Mouse (Mus musculus): Measurements from ENCODE around the gene Gdpd3. TPM values are rescaled to one million over a fixed set of nuclear protein-coding genes. Genes with fewer than 3 reads are reported as not detected.
"Not testable (repeated sequence)": the region's sequence is repeated elsewhere in the genome, so short reads cannot be mapped to it uniquely, and the experiment has no call there.

The Gdpd3 gene
- polyA plus RNA-seq (2014; fragmentation: Nextera tagmentation; extraction: Ambion mirVana) = 2.0 and 3.4 TPM in 2 replicates

DNA sequence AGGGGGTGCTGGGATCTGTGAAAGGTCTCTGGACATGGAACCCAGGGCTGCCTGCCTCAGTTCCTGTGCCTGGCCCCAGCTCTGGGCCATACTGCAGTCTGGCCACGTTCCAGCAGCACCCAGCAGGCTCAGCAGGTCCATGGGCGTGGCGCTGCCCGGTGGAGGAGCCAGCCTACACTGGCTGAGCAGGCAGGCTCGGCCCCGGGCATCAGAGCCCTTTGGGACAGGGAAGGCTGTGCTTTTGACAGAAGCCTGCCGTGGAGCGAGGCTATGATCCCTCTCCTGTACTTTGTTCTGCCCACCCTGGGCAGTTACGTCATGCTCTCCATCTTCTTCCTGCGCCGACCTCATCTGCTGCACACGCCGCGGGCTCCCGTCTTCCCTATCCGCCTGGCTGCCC, at the start of gene Gdpd3:
Gene Gdpd3, plus strand, starts transcription at position 134 of the 400 bp plus-strand sequence.
- no peak within 1 kb of the TSS for H3K27ac ChIP-seq (replicated peaks; ENCODE audit: low read depth, low read length)
- H3K27me3 ChIP-seq (ENCODE audit: control insufficient read depth, insufficient read depth, low read length) = no peaks in the 10 kb centered on the region
- 91% methylated on average over 16 of the region's 16 CpGs for WGBS
- ATAC-seq (ENCODE audit: low FRiP score, low TSS enrichment) (no peak), DNase-seq (no peak)
- no peak within 1 kb of the TSS for H3K9ac ChIP-seq (replicated peaks; ENCODE audit: low read length)
- H3K4me3 ChIP-seq (replicated peaks; ENCODE audit: low read depth, low read length) = no peak within 1 kb of the TSS
- H3K4me1 ChIP-seq (ENCODE audit: control insufficient read depth, insufficient read depth, low read length) = peaks cover 6% of the 10 kb centered on the region
- no peaks in the 10 kb centered on the region for H3K9me3 ChIP-seq (ENCODE audit: control insufficient read depth, low read length)
- H3K4me2 ChIP-seq (ENCODE audit: low read length) = no peak within 1 kb of the TSS
- peaks cover 89% of the 10 kb centered on the region for H3K36me3 ChIP-seq (ENCODE audit: control insufficient read depth, insufficient read depth, low read length)

- Histone ChIP-seq H3K36me3 (ENCODE audit: control insufficient read depth, insufficient read depth, low read length) (no peaks in the 10 kb centered on the region), H3K27ac (replicated peaks; ENCODE audit: low read depth, low read length) (no peak overlapping the region), H3K4me1 (ENCODE audit: control insufficient read depth, insufficient read depth, low read length) (no peaks in the 10 kb centered on the region), H3K9me3 (ENCODE audit: control insufficient read depth, low read length) (no peaks in the 10 kb centered on the region), H3K9ac (replicated peaks; ENCODE audit: low read length) (no peak overlapping the region), H3K27me3 (ENCODE audit: control insufficient read depth, insufficient read depth, low read length) (no peaks in the 10 kb centered on the region), H3K4me2 (ENCODE audit: low read length) (no peak overlapping the region), H3K4me3 (replicated peaks; ENCODE audit: low read depth, low read length) (no peak overlapping the region)
- 95% methylated on average over 3 of the region's 3 CpGs for WGBS
- no peak for ATAC-seq (ENCODE audit: low FRiP score, low TSS enrichment)
- no peak for DNase-seq
Measured at GRCm38 (mm10) chr7:126717566-126717965, 48.6 kb upstream of the Gdpd3 start.

DNA sequence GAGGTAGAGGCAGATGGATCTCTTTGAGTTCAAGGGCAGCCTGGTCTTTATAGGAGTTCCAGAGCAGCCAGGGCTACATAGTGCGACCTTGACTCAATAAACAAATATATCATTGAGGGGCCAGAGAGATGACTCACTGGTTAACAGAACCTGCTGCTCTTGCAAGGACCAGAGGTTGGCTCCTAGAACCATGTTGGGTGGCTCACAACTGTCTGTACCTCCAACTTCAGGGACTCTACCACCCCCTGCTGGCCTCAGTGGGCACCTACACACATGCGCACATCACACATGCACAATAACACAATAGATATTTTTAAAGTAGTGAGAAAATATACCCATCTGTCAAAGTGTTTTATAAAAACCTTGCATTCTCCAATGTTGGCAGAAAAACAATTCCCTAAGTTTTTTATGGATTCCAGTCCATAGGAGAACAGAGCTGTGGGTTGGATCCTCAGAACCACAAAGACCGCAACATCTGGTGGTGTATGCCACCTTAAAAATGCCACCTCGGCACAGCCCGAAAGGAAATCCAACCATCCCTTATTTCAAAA, 47.3 kb upstream of the Gdpd3 start:
- Histone ChIP-seq H3K27ac (replicated peaks; ENCODE audit: low read depth, low read length) (no peak overlapping the region), H3K9ac (replicated peaks; ENCODE audit: low read length) (no peak overlapping the region), H3K27me3 (ENCODE audit: control insufficient read depth, insufficient read depth, low read length) (no peaks in the 10 kb centered on the region), H3K4me1 (ENCODE audit: control insufficient read depth, insufficient read depth, low read length) (no peaks in the 10 kb centered on the region), H3K36me3 (ENCODE audit: control insufficient read depth, insufficient read depth, low read length) (no peaks in the 10 kb centered on the region), H3K9me3 (ENCODE audit: control insufficient read depth, low read length) (no peaks in the 10 kb centered on the region), H3K4me2 (ENCODE audit: low read length) (no peak overlapping the region), H3K4me3 (replicated peaks; ENCODE audit: low read depth, low read length) (no peak overlapping the region)
- no peak for DNase-seq
- no peak for ATAC-seq (ENCODE audit: low FRiP score, low TSS enrichment)
- WGBS = 98% methylated on average over 5 of the region's 5 CpGs

DNA sequence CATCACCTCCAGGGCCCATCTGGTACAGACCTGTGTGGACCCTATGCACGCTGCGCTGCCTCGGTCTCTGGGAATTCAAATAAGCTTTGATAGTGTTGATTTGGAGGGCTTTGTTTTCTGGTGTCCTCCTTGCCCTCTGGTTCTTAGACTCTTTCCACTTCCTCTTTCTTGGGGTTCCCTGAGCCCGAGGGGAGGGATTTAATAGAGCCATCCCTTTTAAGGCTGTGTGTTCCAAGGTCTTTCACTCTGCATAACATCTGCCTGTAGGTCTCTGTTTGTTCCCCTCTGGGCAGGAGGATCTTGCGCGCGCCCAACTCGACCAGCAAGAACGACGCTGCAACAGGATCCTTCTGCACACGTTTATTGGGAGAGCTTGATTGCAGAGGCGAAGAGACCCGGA, 44.5 kb upstream of the Gdpd3 start:
- no peaks in the 10 kb centered on the region for H3K27me3 ChIP-seq (ENCODE audit: control insufficient read depth, insufficient read depth, low read length)
- no peak overlapping the region for H3K27ac ChIP-seq (replicated peaks; ENCODE audit: low read depth, low read length)
- DNase-seq = no peak
- no peak overlapping the region for H3K4me2 ChIP-seq (ENCODE audit: low read length)
- H3K9me3 ChIP-seq (ENCODE audit: control insufficient read depth, low read length) = no peaks in the 10 kb centered on the region
- ATAC-seq (ENCODE audit: low FRiP score, low TSS enrichment) = no peak
- no peak overlapping the region for H3K4me3 ChIP-seq (replicated peaks; ENCODE audit: low read depth, low read length)
- WGBS = 92% methylated on average over 13 of the region's 13 CpGs
- H3K36me3 ChIP-seq (ENCODE audit: control insufficient read depth, insufficient read depth, low read length) = no peaks in the 10 kb centered on the region
- no peaks in the 10 kb centered on the region for H3K4me1 ChIP-seq (ENCODE audit: control insufficient read depth, insufficient read depth, low read length)
- H3K9ac ChIP-seq (replicated peaks; ENCODE audit: low read length) = no peak overlapping the region

DNA sequence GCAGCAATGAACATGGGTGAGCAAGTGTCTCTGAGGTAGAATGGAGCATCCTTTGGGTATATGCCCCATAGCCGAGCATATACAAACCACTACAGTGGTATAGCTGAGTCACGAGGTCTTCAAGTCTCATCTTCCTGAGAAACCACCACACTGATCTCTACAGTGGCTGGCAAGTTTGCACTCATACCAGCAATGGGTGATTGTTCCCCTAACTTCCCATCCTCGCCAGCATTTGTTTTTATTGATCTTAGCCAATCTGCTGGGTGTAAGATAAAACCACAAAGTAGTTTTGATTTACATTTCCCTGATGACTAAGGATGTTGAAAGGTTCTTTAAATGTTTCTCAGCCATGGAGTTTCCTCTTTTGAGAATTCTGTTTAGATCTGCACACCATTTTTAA, 41.1 kb upstream of the Gdpd3 start:
- Histone ChIP-seq H3K9me3 (ENCODE audit: control insufficient read depth, low read length) (no peaks in the 10 kb centered on the region), H3K9ac (replicated peaks; ENCODE audit: low read length) (no peak overlapping the region), H3K27me3 (ENCODE audit: control insufficient read depth, insufficient read depth, low read length) (no peaks in the 10 kb centered on the region), H3K4me1 (ENCODE audit: control insufficient read depth, insufficient read depth, low read length) (no peaks in the 10 kb centered on the region), H3K36me3 (ENCODE audit: control insufficient read depth, insufficient read depth, low read length) (no peaks in the 10 kb centered on the region), H3K4me2 (ENCODE audit: low read length) (no peak overlapping the region), H3K27ac (replicated peaks; ENCODE audit: low read depth, low read length) (no peak overlapping the region), H3K4me3 (replicated peaks; ENCODE audit: low read depth, low read length) (no peak overlapping the region)
- WGBS = 77% methylated on average over 3 of the region's 3 CpGs
- no peak for DNase-seq
- no peak for ATAC-seq (ENCODE audit: low FRiP score, low TSS enrichment)

DNA sequence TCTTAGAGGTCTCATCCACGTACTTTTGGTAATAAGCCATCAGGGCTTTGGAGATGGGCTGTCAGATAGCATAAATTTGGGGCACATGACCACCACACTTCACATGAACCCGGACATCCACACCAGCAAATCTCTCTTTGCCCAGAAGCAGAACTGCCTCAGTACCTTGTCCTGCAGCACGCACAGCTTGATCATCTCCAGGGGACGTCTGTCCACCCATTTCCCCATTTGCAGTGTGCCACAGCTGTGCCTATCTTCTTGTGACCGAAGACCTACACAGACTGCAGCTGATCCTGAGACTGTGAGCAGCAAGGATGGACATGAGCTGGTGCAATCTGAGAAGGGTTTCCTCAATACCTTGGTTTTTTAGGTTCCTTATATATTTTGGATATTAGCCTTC, 40.5 kb upstream of the Gdpd3 start:
- Histone ChIP-seq H3K36me3 (ENCODE audit: control insufficient read depth, insufficient read depth, low read length) (no peaks in the 10 kb centered on the region), H3K9ac (replicated peaks; ENCODE audit: low read length) (no peak overlapping the region), H3K27ac (replicated peaks; ENCODE audit: low read depth, low read length) (no peak overlapping the region), H3K4me1 (ENCODE audit: control insufficient read depth, insufficient read depth, low read length) (no peaks in the 10 kb centered on the region), H3K4me2 (ENCODE audit: low read length) (no peak overlapping the region), H3K4me3 (replicated peaks; ENCODE audit: low read depth, low read length) (no peak overlapping the region), H3K9me3 (ENCODE audit: control insufficient read depth, low read length) (no peaks in the 10 kb centered on the region), H3K27me3 (ENCODE audit: control insufficient read depth, insufficient read depth, low read length) (no peaks in the 10 kb centered on the region)
- no peak for ATAC-seq (ENCODE audit: low FRiP score, low TSS enrichment)
- WGBS = 78% methylated on average over 5 of the region's 5 CpGs
- no peak for DNase-seq

DNA sequence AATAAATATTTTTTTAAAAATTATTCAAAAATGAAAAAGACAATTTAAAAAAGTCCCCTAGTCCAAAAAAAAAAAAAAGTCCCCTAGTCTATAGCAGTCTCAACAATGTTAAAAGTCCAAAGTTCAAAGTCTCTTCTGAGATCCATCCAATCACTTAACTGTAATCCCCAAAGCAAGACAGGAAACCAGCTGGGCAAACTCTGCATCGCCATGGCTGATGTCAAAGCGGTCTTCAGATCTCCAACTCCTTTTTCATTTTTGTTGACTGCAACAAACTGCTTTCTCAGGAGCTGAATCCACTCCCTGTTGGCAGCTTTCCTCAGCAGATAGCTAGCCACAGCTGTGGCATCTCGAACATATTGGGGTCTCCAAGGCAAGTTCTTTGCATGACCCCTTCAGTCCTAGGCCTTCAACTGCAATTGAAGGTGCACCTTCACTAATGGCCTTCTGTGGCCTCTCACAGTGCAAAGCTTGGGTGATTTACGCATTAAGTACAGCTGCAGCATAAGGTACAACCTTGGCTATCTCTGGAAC, 35.8 kb upstream of the Gdpd3 start:
- H3K36me3 ChIP-seq (ENCODE audit: control insufficient read depth, insufficient read depth, low read length); DNase-seq; H3K9ac ChIP-seq (replicated peaks; ENCODE audit: low read length); H3K4me2 ChIP-seq (ENCODE audit: low read length); H3K4me1 ChIP-seq (ENCODE audit: control insufficient read depth, insufficient read depth, low read length); H3K4me3 ChIP-seq (replicated peaks; ENCODE audit: low read depth, low read length); H3K27me3 ChIP-seq (ENCODE audit: control insufficient read depth, insufficient read depth, low read length); H3K27ac ChIP-seq (replicated peaks; ENCODE audit: low read depth, low read length); ATAC-seq (ENCODE audit: low FRiP score, low TSS enrichment); H3K9me3 ChIP-seq (ENCODE audit: control insufficient read depth, low read length): not testable (repeated sequence)
- 85% methylated on average over 4 of the region's 4 CpGs for WGBS

- H3K9me3 ChIP-seq (ENCODE audit: control insufficient read depth, low read length) = no peaks in the 10 kb centered on the region
Measured at GRCm38 (mm10) chr7:126736122-126736521, 30.0 kb upstream of the Gdpd3 start.

DNA sequence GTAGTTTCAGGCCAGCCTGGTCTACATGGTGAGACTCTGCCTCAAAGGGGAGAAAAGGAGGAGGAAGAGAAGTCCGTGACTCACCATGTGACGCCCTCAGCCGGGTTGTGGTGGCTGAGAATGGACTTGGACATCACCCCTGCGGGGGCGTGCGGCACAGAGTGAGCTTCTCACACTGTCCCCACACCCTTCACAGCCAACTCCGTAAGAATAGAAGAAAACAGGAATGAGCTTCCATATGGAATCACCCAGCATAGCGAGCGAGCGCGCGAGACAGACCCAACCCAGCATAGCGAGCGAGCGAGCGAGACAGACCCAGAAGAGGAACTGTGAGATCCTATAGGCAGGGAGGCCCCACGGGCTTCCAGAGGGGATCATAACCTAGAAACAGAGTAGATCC, 26.6 kb upstream of the Gdpd3 start:
- Histone ChIP-seq H3K9ac (replicated peaks; ENCODE audit: low read length) (no peak overlapping the region), H3K9me3 (ENCODE audit: control insufficient read depth, low read length) (no peaks in the 10 kb centered on the region), H3K27me3 (ENCODE audit: control insufficient read depth, insufficient read depth, low read length) (no peaks in the 10 kb centered on the region), H3K4me2 (ENCODE audit: low read length) (no peak overlapping the region), H3K27ac (replicated peaks; ENCODE audit: low read depth, low read length) (no peak overlapping the region), H3K4me1 (ENCODE audit: control insufficient read depth, insufficient read depth, low read length) (no peaks in the 10 kb centered on the region), H3K4me3 (replicated peaks; ENCODE audit: low read depth, low read length) (no peak overlapping the region), H3K36me3 (ENCODE audit: control insufficient read depth, insufficient read depth, low read length) (no peaks in the 10 kb centered on the region)
- WGBS = 75% methylated on average over 17 of the region's 17 CpGs
- no peak for ATAC-seq (ENCODE audit: low FRiP score, low TSS enrichment)
- DNase-seq = no peak

More at GRCm38 (mm10) chr7:126736122-126736521, 30.0 kb upstream of the Gdpd3 start:
- Histone ChIP-seq H3K9ac (replicated peaks; ENCODE audit: low read length) (no peak overlapping the region), H3K4me1 (ENCODE audit: control insufficient read depth, insufficient read depth, low read length) (no peaks in the 10 kb centered on the region), H3K27me3 (ENCODE audit: control insufficient read depth, insufficient read depth, low read length) (no peaks in the 10 kb centered on the region), H3K4me3 (replicated peaks; ENCODE audit: low read depth, low read length) (no peak overlapping the region), H3K27ac (replicated peaks; ENCODE audit: low read depth, low read length) (no peak overlapping the region), H3K36me3 (ENCODE audit: control insufficient read depth, insufficient read depth, low read length) (no peaks in the 10 kb centered on the region), H3K4me2 (ENCODE audit: low read length) (no peak overlapping the region)
- ATAC-seq (ENCODE audit: low FRiP score, low TSS enrichment) = no peak
- WGBS = 86% methylated on average over 8 of the region's 8 CpGs
- DNase-seq = no peak
